Mouse (Mus musculus): ENCODE results near the gene Mr1. TPM values are rescaled to one million over a fixed set of nuclear protein-coding genes. Genes with fewer than 3 reads are reported as not detected.
A peak's percentile ranks its signal among the peaks of the same experiment; 100 is the strongest.
"Not testable (repeated sequence)": the region's sequence is repeated elsewhere in the genome, so short reads cannot be mapped to it uniquely, and the experiment has no call there.

The Mr1 gene
- polyA plus RNA-seq (2016; fragmentation: Nextera tagmentation; extraction: Ambion mirVana): 1.2 and 1.4 TPM in 2 replicates

DNA sequence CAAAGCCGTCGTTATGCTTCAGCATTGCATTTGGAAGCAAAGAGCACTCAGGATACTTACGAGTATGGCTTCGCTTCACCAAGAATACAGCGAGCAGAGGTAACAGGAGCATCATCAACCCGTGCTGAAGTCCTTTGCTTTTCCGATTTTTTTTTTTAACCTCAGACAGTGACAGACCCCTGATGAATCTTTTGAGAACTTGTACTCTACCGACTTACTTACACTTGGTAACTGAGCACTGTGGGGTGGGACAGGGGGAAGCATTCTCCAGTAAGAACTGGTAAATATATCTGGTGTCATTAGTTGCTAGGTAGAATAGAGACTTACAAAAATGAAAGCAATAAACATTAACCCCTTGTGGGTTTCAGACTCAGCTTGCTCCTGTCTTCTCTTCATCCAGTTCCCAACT, at the start of gene Mr1:
Gene Mr1, minus strand, starts transcription at position 243 of the 409 bp plus-strand sequence.
- H3K27me3 ChIP-seq (replicated peaks; ENCODE audit: low read depth, poor library complexity, severe bottlenecking): no peaks in the 10 kb centered on the region
- no peak within 1 kb of the TSS for H3K27ac ChIP-seq (replicated peaks)
- H3K36me3 ChIP-seq (replicated peaks): no peaks in the 10 kb centered on the region
- peak within 1 kb of the TSS; percentile 31; the same call in 1 of the 2 replicates for H3K4me3 ChIP-seq
- DNase-seq (ENCODE audit: low spot score): peak; percentile 22
- peaks cover 13% of the 10 kb centered on the region for H3K4me1 ChIP-seq
- no peaks in the 10 kb centered on the region for H3K9me3 ChIP-seq
- 57% methylated on average over 8 of the region's 8 CpGs for WGBS

- Histone ChIP-seq H3K4me3 (no peak overlapping the region), H3K4me1 (no peaks in the 10 kb centered on the region), H3K27me3 (replicated peaks; ENCODE audit: low read depth, poor library complexity, severe bottlenecking) (no peaks in the 10 kb centered on the region), H3K9me3 (no peaks in the 10 kb centered on the region), H3K27ac (replicated peaks) (no peak overlapping the region), H3K36me3 (replicated peaks) (peaks cover 98% of the 10 kb centered on the region)
- 87% methylated on average over 15 of the region's 15 CpGs for WGBS
- DNase-seq (ENCODE audit: low spot score): no peak
Measured at GRCm38 (mm10) chr1:155192805-155193368, 46.3 kb upstream of the Mr1 start.

DNA sequence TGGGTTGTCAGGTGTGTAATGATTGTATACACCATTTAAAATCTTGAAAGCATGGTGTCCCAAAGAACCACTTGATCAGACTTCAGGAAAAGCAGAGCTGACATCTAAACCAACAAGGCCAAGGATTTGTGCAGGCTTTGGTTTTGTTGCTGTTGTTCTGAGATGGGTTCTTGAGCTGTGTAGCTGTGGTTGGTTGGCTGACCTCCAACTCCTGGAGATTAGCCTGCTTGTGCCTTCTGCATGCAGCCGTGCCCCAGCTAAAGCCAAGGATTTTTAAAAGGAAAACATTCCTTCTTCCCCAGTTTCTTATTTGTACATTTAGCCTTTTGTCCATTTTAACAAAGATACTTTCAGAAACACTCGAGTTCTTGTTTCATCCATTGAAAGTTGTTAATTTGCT, 45.1 kb upstream of the Mr1 start:
- 88% methylated on average over 2 of the region's 2 CpGs for WGBS
- Histone ChIP-seq H3K27me3 (replicated peaks; ENCODE audit: low read depth, poor library complexity, severe bottlenecking) (no peaks in the 10 kb centered on the region), H3K27ac (replicated peaks) (no peak overlapping the region), H3K4me3 (no peak overlapping the region), H3K9me3 (no peaks in the 10 kb centered on the region), H3K36me3 (replicated peaks) (peaks cover 95% of the 10 kb centered on the region), H3K4me1 (no peaks in the 10 kb centered on the region)
- no peak for DNase-seq (ENCODE audit: low spot score)

GRCm38 (mm10) chr1:155191219-155191618, 44.6 kb upstream of the Mr1 start:
- peaks cover 95% of the 10 kb centered on the region for H3K36me3 ChIP-seq (replicated peaks)
- H3K9me3 ChIP-seq: no peaks in the 10 kb centered on the region
- DNase-seq (ENCODE audit: low spot score): no peak
- 90% methylated on average over 8 of the region's 8 CpGs for WGBS
- H3K4me3 ChIP-seq: no peak overlapping the region
- H3K4me1 ChIP-seq: no peaks in the 10 kb centered on the region
- no peaks in the 10 kb centered on the region for H3K27me3 ChIP-seq (replicated peaks; ENCODE audit: low read depth, poor library complexity, severe bottlenecking)
- H3K27ac ChIP-seq (replicated peaks): no peak overlapping the region

- H3K9me3 ChIP-seq: no peaks in the 10 kb centered on the region
- H3K27me3 ChIP-seq (replicated peaks; ENCODE audit: low read depth, poor library complexity, severe bottlenecking): no peaks in the 10 kb centered on the region
- H3K27ac ChIP-seq (replicated peaks): no peak overlapping the region
- WGBS: 92% methylated on average over 4 of the region's 4 CpGs
- H3K4me3 ChIP-seq: no peak overlapping the region
- no peak for DNase-seq (ENCODE audit: low spot score)
- H3K36me3 ChIP-seq (replicated peaks): peaks cover 86% of the 10 kb centered on the region
- no peaks in the 10 kb centered on the region for H3K4me1 ChIP-seq
Measured at GRCm38 (mm10) chr1:155188656-155189055, 42.0 kb upstream of the Mr1 start.

DNA sequence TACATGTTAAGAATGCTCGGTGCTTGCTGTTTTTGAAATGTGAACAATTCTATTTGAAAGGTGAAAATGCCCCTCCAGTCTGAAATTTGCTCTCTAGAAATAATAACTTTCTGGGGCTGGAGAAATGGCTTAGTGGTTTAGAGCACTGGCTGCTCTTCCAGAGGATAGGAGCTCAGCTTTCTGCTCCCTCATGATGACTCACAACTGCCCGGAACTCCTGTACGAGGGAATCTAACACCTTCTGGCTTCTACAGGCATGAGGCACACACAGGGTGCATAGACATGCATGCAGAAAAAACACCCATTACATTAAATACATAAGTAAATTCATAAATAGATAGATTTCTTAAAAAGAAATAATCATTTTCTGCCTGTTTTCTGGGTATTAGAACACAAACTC, 37.6 kb upstream of the Mr1 start:
- DNase-seq (ENCODE audit: low spot score): no peak
- Histone ChIP-seq H3K27ac (replicated peaks) (no peak overlapping the region), H3K4me3 (no peak overlapping the region), H3K36me3 (replicated peaks) (peaks cover 80% of the 10 kb centered on the region), H3K9me3 (no peaks in the 10 kb centered on the region), H3K27me3 (replicated peaks; ENCODE audit: low read depth, poor library complexity, severe bottlenecking) (no peaks in the 10 kb centered on the region), H3K4me1 (no peaks in the 10 kb centered on the region)
- WGBS: 94% methylated on average over 3 of the region's 3 CpGs

DNA sequence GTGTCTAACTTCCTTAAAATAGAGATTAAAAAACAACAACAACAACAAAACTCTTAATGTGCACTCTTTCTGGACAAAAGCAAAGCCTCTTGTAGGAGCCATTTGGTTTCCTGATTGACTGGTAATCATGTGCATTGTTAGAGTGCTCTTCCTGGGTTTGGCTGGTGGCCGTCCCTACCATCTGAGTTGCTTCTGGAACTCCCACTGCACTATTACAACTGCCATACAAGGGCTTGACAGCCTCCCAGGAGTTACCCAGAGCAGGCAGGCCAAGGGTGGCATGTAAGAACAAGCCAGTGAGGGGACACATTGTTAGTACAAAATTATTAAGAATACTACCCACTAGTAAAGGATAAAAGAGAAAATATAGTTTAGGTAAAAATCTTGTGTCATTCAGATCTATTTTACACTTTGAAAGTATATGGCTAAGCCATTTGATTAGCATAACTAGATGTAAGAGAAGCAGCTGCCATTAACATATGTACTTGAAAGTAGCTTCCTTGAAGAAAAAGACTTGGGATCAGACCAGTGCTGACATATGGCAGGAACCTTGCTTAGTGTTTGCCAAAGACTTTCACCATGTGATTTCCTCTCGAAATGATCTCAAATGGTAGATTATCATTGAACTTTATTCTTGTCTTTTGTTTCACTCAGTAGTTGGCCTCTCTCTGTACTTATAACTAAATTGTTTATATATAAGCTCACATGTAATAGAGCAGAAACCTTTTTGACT, 31.7 kb upstream of the Mr1 start:
- H3K9me3 ChIP-seq: no peaks in the 10 kb centered on the region
- H3K4me3 ChIP-seq: no peak overlapping the region
- peaks cover 86% of the 10 kb centered on the region for H3K36me3 ChIP-seq (replicated peaks)
- H3K27ac ChIP-seq (replicated peaks): no peak overlapping the region
- no peaks in the 10 kb centered on the region for H3K4me1 ChIP-seq
- no peaks in the 10 kb centered on the region for H3K27me3 ChIP-seq (replicated peaks; ENCODE audit: low read depth, poor library complexity, severe bottlenecking)
- 89% methylated on average over 2 of the region's 2 CpGs for WGBS
- DNase-seq (ENCODE audit: low spot score): no peak

- WGBS: 88% methylated on average over 1 of the region's 1 CpGs
- Histone ChIP-seq H3K4me3 (no peak overlapping the region), H3K9me3 (no peaks in the 10 kb centered on the region), H3K36me3 (replicated peaks) (peaks cover 54% of the 10 kb centered on the region), H3K27ac (replicated peaks) (no peak overlapping the region), H3K4me1 (0 out of 2 replicates have a peak, but pooled peaks cover 3% of the 10 kb centered on the region), H3K27me3 (replicated peaks; ENCODE audit: low read depth, poor library complexity, severe bottlenecking) (no peaks in the 10 kb centered on the region)
- no peak for DNase-seq (ENCODE audit: low spot score)
Measured at GRCm38 (mm10) chr1:155174424-155174823, 27.8 kb upstream of the Mr1 start.

- H3K36me3 ChIP-seq (replicated peaks): peaks cover 46% of the 10 kb centered on the region
- not testable (repeated sequence) for H3K9me3 ChIP-seq; DNase-seq (ENCODE audit: low spot score); H3K27me3 ChIP-seq (replicated peaks; ENCODE audit: low read depth, poor library complexity, severe bottlenecking); H3K4me3 ChIP-seq; H3K4me1 ChIP-seq; H3K27ac ChIP-seq (replicated peaks)
- 84% methylated on average over 1 of the region's 1 CpGs for WGBS
Measured at GRCm38 (mm10) chr1:155173644-155174016, 27.0 kb upstream of the Mr1 start.

DNA sequence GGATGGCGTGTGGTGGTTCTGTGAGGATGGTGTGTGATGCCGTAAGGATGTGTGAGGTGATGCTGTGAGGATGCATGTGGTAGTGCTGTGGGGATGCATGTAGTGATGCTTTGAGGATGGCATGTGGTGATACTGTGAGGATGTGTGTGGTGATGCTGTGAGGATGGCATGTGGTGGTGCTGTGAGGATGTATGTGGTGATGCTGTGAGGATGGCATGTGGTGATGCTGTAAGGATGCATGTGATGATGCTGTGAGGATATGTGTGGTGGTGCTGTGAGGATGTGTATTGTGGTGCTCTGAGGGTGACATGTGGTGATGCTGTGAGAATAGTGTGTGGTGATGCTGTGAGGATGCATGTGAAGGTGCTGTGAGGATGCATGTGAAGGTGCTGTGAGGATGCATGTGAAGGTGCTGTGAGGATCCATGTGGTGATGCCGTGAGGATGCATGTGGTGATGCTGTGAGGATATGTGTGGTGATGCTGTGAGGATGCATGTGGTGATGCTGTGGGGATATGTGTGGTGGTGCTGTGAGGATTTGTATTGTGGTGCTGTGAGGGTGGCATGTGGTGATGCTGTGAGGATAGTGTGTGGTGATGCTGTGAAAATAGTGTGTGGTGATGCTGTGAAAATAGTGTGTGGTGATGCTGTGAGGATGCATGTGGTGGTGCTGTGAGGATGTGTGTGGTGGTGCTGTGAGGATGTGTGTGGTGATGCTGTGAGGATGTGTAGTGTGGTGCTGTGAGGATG, 26.5 kb upstream of the Mr1 start:
- Histone ChIP-seq H3K4me1 (0 out of 2 replicates have a peak, but pooled peaks cover 3% of the 10 kb centered on the region), H3K36me3 (replicated peaks) (peaks cover 46% of the 10 kb centered on the region), H3K4me3 (no peak overlapping the region), H3K27me3 (replicated peaks; ENCODE audit: low read depth, poor library complexity, severe bottlenecking) (no peaks in the 10 kb centered on the region), H3K27ac (replicated peaks) (no peak overlapping the region), H3K9me3 (no peaks in the 10 kb centered on the region)
- no peak for DNase-seq (ENCODE audit: low spot score)
- WGBS: 90% methylated on average over 3 of the region's 3 CpGs

GRCm38 (mm10) chr1:155169935-155170334, 23.3 kb upstream of the Mr1 start:
- Histone ChIP-seq H3K36me3 (replicated peaks) (peaks cover 20% of the 10 kb centered on the region), H3K27ac (replicated peaks) (no peak overlapping the region), H3K4me1 (0 out of 2 replicates have a peak, but pooled peaks cover 3% of the 10 kb centered on the region), H3K27me3 (replicated peaks; ENCODE audit: low read depth, poor library complexity, severe bottlenecking) (no peaks in the 10 kb centered on the region), H3K4me3 (no peak overlapping the region), H3K9me3 (no peaks in the 10 kb centered on the region)
- DNase-seq (ENCODE audit: low spot score): no peak

GRCm38 (mm10) chr1:155167453-155167852, 20.8 kb upstream of the Mr1 start:
- Histone ChIP-seq H3K27ac (replicated peaks) (no peak overlapping the region), H3K4me3 (no peak overlapping the region)

More at GRCm38 (mm10) chr1:155167453-155167852, 20.8 kb upstream of the Mr1 start:
- 94% methylated on average over 3 of the region's 3 CpGs for WGBS
- Histone ChIP-seq H3K4me1 (0 out of 2 replicates have a peak, but pooled peaks cover 9% of the 10 kb centered on the region), H3K36me3 (replicated peaks) (peaks cover 9% of the 10 kb centered on the region), H3K9me3 (no peaks in the 10 kb centered on the region), H3K27me3 (replicated peaks; ENCODE audit: low read depth, poor library complexity, severe bottlenecking) (no peaks in the 10 kb centered on the region)
- DNase-seq (ENCODE audit: low spot score): no peak

Data from embryonic facial prominence, embryonic 10.5 days (tissue).